Mouse (Mus musculus) kidney, embryonic 15.5 days (tissue): ENCODE results near the gene Glb1l2. TPM values are rescaled to one million over a fixed set of nuclear protein-coding genes. Genes with fewer than 3 reads are reported as not detected.

Experiments used
- ATAC-seq: fragments of 200-750 bp; cut with Nextera tagmentation; replicated peaks from 2 replicates; pipeline ENCODE4 v1.8.0; 2017; ENCODE audit warnings: moderate TSS enrichment; ENCODE audit not compliant: low FRiP score
- H3K27ac ChIP-seq: fragments of 300-500 bp; sonication (generic); 2 replicates; pipeline ENCODE4 v1.5.1; 2015; ENCODE audit warnings: mild to moderate bottlenecking, inconsistent platforms
- H3K27me3 ChIP-seq: fragments of 300-500 bp; sonication (generic); 2 replicates; pipeline ENCODE4 v1.6.1; 2015; ENCODE audit warnings: inconsistent platforms
- H3K36me3 ChIP-seq: fragments of 300-500 bp; sonication (generic); 2 replicates; pipeline ENCODE4 v1.6.1; 2015; ENCODE audit warnings: inconsistent platforms
- H3K4me1 ChIP-seq: fragments of 300-500 bp; sonication (generic); 2 replicates; pipeline ENCODE4 v1.6.1; 2015; ENCODE audit warnings: inconsistent platforms
- H3K4me2 ChIP-seq: fragments of 300-500 bp; sonication (generic); 2 replicates; pipeline ENCODE4 v1.6.1; 2015; ENCODE audit warnings: moderate library complexity, mild to moderate bottlenecking, inconsistent platforms
- H3K4me3 ChIP-seq: fragments of 300-500 bp; sonication (generic); replicated peaks from 2 replicates; pipeline ENCODE4 v1.5.1; 2015; ENCODE audit warnings: mild to moderate bottlenecking, inconsistent platforms
- H3K9ac ChIP-seq: fragments of 300-500 bp; sonication (generic); 2 replicates; pipeline ENCODE4 v1.6.1; 2015; ENCODE audit warnings: mild to moderate bottlenecking, inconsistent platforms
- H3K9me3 ChIP-seq: fragments of 300-500 bp; sonication (generic); replicated peaks from 2 replicates; pipeline ENCODE4 v1.6.1; 2016; ENCODE audit warnings: inconsistent platforms
- WGBS: fragments of 180-500 bp; shearing (Covaris S2); methylation state at CpG from one replicate; pipeline ENCODE4 v1.1.7; 2015; ENCODE audit warnings: mixed read lengths; 5-methylcytosine and 5-hydroxymethylcytosine counted together
- polyA plus RNA-seq: library from polyadenylated mRNA; unstranded; fragments of >200 nt; fragmentation: Nextera tagmentation; extraction: Ambion mirVana; gene quantifications from 2 replicates; pipeline ENCODE4 v1.2.1, GENCODE M21; 2015

Glb1l2 gene
- polyA plus RNA-seq = 33.2 and 34.0 TPM in 2 replicates

- Histone ChIP-seq H3K27me3 (no peaks in the 10 kb centered on the region), H3K4me3 (peak within 1 kb of the TSS; percentile 58), H3K4me1 (peaks cover 10% of the 10 kb centered on the region; the same call in 1 of the 2 replicates), H3K4me2 (peak within 1 kb of the TSS; percentile 81), H3K36me3 (no peaks in the 10 kb centered on the region), H3K9ac (peak within 1 kb of the TSS; percentile 46), H3K9me3 (no peaks in the 10 kb centered on the region), H3K27ac (peak within 1 kb of the TSS; percentile 86)
- ATAC-seq = peak; percentile 100
- 1% methylated on average over 33 of the region's 33 CpGs for WGBS
Observed at GRCm38 (mm10) chr9:26805935-26806666, at the start of gene Glb1l2. TSS of gene Glb1l2 (minus strand) at chr9:26806468.

- no peaks in the 10 kb centered on the region for H3K36me3 ChIP-seq
- no peaks in the 10 kb centered on the region for H3K9me3 ChIP-seq
- H3K27me3 ChIP-seq = no peaks in the 10 kb centered on the region
- H3K4me2 ChIP-seq = no peak overlapping the region
- WGBS = 80% methylated on average over 3 of the region's 3 CpGs
- no peak overlapping the region for H3K4me3 ChIP-seq
- ATAC-seq = no peak
- H3K4me1 ChIP-seq = no peaks in the 10 kb centered on the region
- H3K27ac ChIP-seq = no peak overlapping the region
- no peak overlapping the region for H3K9ac ChIP-seq
Observed at GRCm38 (mm10) chr9:26831089-26831488, 24.8 kb upstream of the Glb1l2 start.

DNA sequence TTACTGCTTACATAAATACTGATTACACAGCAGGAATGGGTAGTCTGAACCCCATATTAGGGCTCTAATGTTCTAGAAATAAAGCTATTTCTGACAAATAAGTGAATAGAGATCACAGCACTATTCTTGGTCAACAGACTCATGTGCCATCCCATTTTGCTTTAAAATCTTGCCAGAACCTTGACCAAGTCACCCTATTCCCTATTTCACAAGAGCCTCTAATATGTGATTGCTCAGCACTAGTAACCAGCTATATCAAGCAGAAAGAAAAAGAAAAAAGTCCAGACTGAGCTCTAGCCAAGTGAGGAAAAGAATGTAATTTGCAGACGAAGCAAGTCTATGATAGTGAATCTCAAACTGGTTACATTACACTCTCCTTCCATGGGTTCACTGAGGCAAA lies 13.7 kb upstream of the Glb1l2 start:
- no peaks in the 10 kb centered on the region for H3K27me3 ChIP-seq
- no peak for ATAC-seq
- no peaks in the 10 kb centered on the region for H3K9me3 ChIP-seq
- no peak overlapping the region for H3K27ac ChIP-seq
- H3K9ac ChIP-seq = no peak overlapping the region
- H3K4me1 ChIP-seq = no peaks in the 10 kb centered on the region
- WGBS = 41% methylated on average over 1 of the region's 1 CpGs
- no peak overlapping the region for H3K4me3 ChIP-seq
- no peaks in the 10 kb centered on the region for H3K36me3 ChIP-seq
- no peak overlapping the region for H3K4me2 ChIP-seq

DNA sequence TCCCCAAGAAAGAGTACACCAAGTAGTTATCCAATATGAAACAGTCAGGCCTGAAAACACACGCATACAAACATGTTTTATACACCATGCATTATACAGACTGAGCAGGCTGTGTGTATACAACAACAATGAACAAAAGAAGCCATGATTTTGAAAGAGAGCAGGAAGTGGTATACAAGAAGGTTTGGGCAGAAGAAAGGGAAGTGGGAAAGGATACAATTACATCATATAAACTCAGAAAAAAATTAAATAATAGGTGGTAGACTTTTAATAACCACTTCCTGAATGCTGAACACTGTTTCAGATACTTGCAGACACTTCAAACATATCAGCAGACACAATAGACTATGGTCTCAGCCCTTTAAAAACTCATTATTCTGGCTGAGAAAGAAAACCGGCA lies 2.5 kb upstream of the Glb1l2 start:
- no peak for ATAC-seq
- 83% methylated on average over 2 of the region's 2 CpGs for WGBS
- Histone ChIP-seq H3K4me2 (no peak overlapping the region), H3K4me3 (no peak overlapping the region), H3K4me1 (peaks cover 10% of the 10 kb centered on the region; the same call in 1 of the 2 replicates), H3K27ac (no peak overlapping the region), H3K9me3 (no peaks in the 10 kb centered on the region), H3K27me3 (no peaks in the 10 kb centered on the region), H3K9ac (no peak overlapping the region), H3K36me3 (no peaks in the 10 kb centered on the region)

DNA sequence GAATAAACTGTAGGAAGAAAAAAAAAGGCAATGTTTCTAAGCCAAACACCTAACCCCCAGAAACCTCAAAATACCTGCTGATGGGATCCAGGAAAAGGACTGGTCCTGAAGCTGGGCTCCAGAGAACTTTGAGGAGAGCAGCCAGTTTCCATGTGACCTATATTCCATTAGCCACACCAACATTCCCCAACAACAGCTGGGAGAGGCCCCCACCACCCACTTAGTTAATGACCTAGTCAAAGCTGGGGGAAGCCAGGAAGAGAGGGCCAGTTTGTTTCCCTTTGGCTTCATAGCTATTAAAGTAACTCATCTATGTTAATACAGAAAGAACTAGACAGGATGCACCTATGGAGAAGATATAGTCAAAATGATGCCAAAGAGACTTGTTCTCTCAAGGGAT lies 1.9 kb downstream of the Glb1l2 start:
- no peaks in the 10 kb centered on the region for H3K9me3 ChIP-seq
- 0 out of 2 replicates have a peak overlapping the region, but pooled peaks have one; percentile 58 for H3K4me3 ChIP-seq
- H3K4me1 ChIP-seq = peaks cover 17% of the 10 kb centered on the region; the same call in 1 of the 2 replicates
- H3K27ac ChIP-seq = 0 out of 2 replicates have a peak overlapping the region, but pooled peaks have one; percentile 27
- no peak overlapping the region for H3K9ac ChIP-seq
- H3K4me2 ChIP-seq = peak overlapping the region; percentile 81
- ATAC-seq = no peak
- H3K36me3 ChIP-seq = no peaks in the 10 kb centered on the region
- no peaks in the 10 kb centered on the region for H3K27me3 ChIP-seq

DNA sequence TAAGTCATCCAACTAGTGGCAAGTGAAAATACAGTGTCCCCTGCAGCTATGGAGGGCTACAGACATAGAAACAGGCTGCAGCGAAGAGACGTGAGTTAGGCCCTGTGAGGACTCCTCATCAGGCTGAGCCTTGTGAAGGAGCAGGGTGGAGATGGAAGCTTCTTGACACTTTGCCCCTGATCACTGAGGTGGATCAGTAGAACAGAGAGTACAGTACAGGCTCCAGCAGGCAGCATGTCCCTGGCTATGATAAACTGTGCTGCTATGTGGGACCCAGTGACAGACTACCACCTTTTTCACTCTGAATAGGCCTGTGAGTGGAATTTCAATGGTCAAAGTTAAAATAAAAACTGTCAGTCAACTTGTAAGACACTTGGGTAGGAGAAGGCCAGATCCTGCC lies 5.9 kb downstream of the Glb1l2 start:
- H3K4me2 ChIP-seq = no peak overlapping the region
- H3K36me3 ChIP-seq = no peaks in the 10 kb centered on the region
- peak overlapping the region; percentile 22; the same call in 1 of the 2 replicates for H3K27ac ChIP-seq
- WGBS = 87% methylated on average over 2 of the region's 2 CpGs
- ATAC-seq = peak; percentile 69
- 0 out of 2 replicates have a peak, but pooled peaks cover 11% of the 10 kb centered on the region for H3K4me1 ChIP-seq
- H3K9me3 ChIP-seq = no peaks in the 10 kb centered on the region
- H3K27me3 ChIP-seq = no peaks in the 10 kb centered on the region
- no peak overlapping the region for H3K9ac ChIP-seq
- no peak overlapping the region for H3K4me3 ChIP-seq

GRCm38 (mm10) chr9:26798731-26799130 lies 7.5 kb downstream of the Glb1l2 start:
- Histone ChIP-seq H3K4me2 (no peak overlapping the region), H3K4me3 (no peak overlapping the region), H3K9ac (no peak overlapping the region), H3K27me3 (no peaks in the 10 kb centered on the region), H3K4me1 (0 out of 2 replicates have a peak, but pooled peaks cover 7% of the 10 kb centered on the region), H3K36me3 (no peaks in the 10 kb centered on the region), H3K27ac (peak overlapping the region; percentile 66), H3K9me3 (no peaks in the 10 kb centered on the region)
- WGBS = 41% methylated on average over 1 of the region's 1 CpGs
- no peak; the same call in 1 of the 2 replicates for ATAC-seq

DNA sequence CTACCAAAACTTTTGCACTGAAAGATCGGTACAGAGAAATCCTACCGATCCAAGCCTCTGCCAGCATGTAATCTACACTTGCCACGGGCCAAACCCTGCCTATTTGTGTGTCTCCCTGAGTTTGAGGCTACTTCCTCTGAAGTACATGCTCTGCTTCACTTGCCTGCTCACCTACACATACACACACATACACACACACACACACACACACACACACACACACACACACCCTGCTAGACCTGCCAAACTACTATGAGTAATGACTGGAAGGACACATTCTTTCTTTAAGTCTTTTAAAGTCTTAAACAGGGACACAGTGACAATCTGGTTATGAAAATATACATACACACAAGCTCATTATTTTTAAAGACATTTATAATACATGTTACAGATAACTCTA lies 8.1 kb downstream of the Glb1l2 start:
- H3K36me3 ChIP-seq = no peaks in the 10 kb centered on the region

GRCm38 (mm10) chr9:26792829-26793228 lies 13.4 kb downstream of the Glb1l2 start:
- H3K27me3 ChIP-seq = no peaks in the 10 kb centered on the region
- no peaks in the 10 kb centered on the region for H3K9me3 ChIP-seq
- no peak for ATAC-seq
- no peak overlapping the region for H3K4me3 ChIP-seq
- no peak overlapping the region for H3K9ac ChIP-seq
- peaks cover 3% of the 10 kb centered on the region; the same call in 1 of the 2 replicates for H3K4me1 ChIP-seq
- 68% methylated on average over 3 of the region's 3 CpGs for WGBS
- H3K36me3 ChIP-seq = no peaks in the 10 kb centered on the region
- no peak overlapping the region for H3K4me2 ChIP-seq
- H3K27ac ChIP-seq = no peak overlapping the region

More for the DNA sequence above, 8.1 kb downstream of the Glb1l2 start:
- Histone ChIP-seq H3K4me2 (no peak overlapping the region), H3K27me3 (no peaks in the 10 kb centered on the region), H3K9ac (no peak overlapping the region), H3K4me1 (peaks cover 8% of the 10 kb centered on the region; the same call in 1 of the 2 replicates), H3K9me3 (no peaks in the 10 kb centered on the region), H3K4me3 (no peak overlapping the region), H3K27ac (peak overlapping the region; percentile 66; the same call in 1 of the 2 replicates)
- WGBS = 70% methylated on average over 3 of the region's 3 CpGs
- ATAC-seq = 0 out of 2 replicates have a peak, but pooled peaks have one; percentile 25

DNA sequence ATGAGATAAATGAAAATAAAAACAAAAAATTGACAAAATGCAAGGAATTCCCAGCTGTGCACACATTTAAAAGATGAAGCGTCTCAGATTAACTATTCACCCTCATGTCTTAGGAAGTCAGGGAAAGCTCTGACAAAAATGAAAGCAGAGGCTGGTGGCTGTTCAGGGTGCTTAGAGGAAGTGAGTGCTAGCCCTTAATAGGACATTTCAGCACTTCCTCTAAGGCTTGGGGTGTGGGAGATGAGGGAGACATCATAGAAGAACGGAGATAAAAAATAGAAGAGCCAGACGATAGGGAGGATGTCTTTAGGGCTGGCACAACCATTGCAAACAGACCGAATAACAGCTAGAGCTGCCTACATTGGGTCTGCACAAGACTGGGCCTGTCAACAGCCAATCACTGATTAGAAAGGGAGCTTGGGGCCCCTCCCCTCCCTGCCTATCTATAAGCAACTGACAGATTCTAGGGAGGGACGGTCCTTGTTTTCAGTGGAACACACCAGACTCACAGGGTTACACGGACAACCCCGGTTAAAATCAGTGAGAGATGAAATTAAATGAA lies 22.8 kb downstream of the Glb1l2 start:
- Histone ChIP-seq H3K36me3 (no peaks in the 10 kb centered on the region), H3K9me3 (no peaks in the 10 kb centered on the region), H3K4me2 (no peak overlapping the region), H3K9ac (no peak overlapping the region), H3K27ac (no peak overlapping the region), H3K27me3 (no peaks in the 10 kb centered on the region), H3K4me3 (no peak overlapping the region), H3K4me1 (no peaks in the 10 kb centered on the region)
- 74% methylated on average over 7 of the region's 7 CpGs for whole genome bisulfite sequencing
- ATAC-seq = no peak

GRCm38 (mm10) chr9:26778421-26778820 lies 27.8 kb downstream of the Glb1l2 start:
- Histone ChIP-seq H3K27me3 (no peaks in the 10 kb centered on the region), H3K9ac (no peak overlapping the region), H3K4me3 (no peak overlapping the region), H3K27ac (no peak overlapping the region), H3K4me2 (no peak overlapping the region), H3K4me1 (no peaks in the 10 kb centered on the region), H3K9me3 (no peaks in the 10 kb centered on the region), H3K36me3 (no peaks in the 10 kb centered on the region)
- 73% methylated on average over 7 of the region's 7 CpGs for WGBS
- no peak for ATAC-seq

- Histone ChIP-seq H3K27me3 (no peaks in the 10 kb centered on the region), H3K4me1 (no peaks in the 10 kb centered on the region), H3K4me2 (no peak overlapping the region), H3K9ac (no peak overlapping the region), H3K27ac (no peak overlapping the region), H3K36me3 (no peaks in the 10 kb centered on the region), H3K4me3 (no peak overlapping the region), H3K9me3 (no peaks in the 10 kb centered on the region)
- ATAC-seq = no peak
- WGBS = 64% methylated on average over 6 of the region's 6 CpGs
Observed at GRCm38 (mm10) chr9:26776122-26776902, 30.0 kb downstream of the Glb1l2 start.
